Mouse (Mus musculus) layer of hippocampus, adult 8-10 months (tissue): ENCODE measurements around the gene Coa4. TPM values are rescaled to one million over a fixed set of nuclear protein-coding genes. Genes with fewer than 3 reads are reported as not detected.
A peak's percentile ranks its signal among the peaks of the same experiment; 100 is the strongest.

Source experiments
- DNase-seq, 2 experiments: peaks; one replicate each; pipeline ENCODE4 v3.0.0; 2022; ENCODE audit warnings: low spot score in 2 of 2
- total RNA-seq, 4 experiments: library from RNA; stranded (reverse); gene quantifications; 2 replicates each; pipeline ENCODE4 v1.2.4; 2022

The Coa4 gene
- total RNA-seq, 4 experiments from 2014 or later: 7.9 to 9.9 (median 9.2) TPM

GRCm38 (mm10) chr7:100504740-100505487 is 32.0 kb upstream of the Coa4 start:
- no peak for DNase-seq

GRCm38 (mm10) chr7:100506494-100506893 is 30.4 kb upstream of the Coa4 start:
- no peak for DNase-seq

- DNase-seq: no peak
These were observed 28.2 kb upstream of the Coa4 start for GRCm38 (mm10) chr7:100508670-100509069.

GRCm38 (mm10) chr7:100511602-100512001 is 25.3 kb upstream of the Coa4 start:
- no peak for DNase-seq

GRCm38 (mm10) chr7:100514573-100514972 is 22.3 kb upstream of the Coa4 start, which contains the start of gene Dnajb13:
Dnajb13 (minus strand) TSS chr7:100514960.
- no peak for DNase-seq

- no peak for DNase-seq
These were observed 16.7 kb upstream of the Coa4 start for GRCm38 (mm10) chr7:100520204-100520603.

GRCm38 (mm10) chr7:100520663-100521285 is 16.1 kb upstream of the Coa4 start:
- peak; percentile 49 to 78 for DNase-seq

- no peak for DNase-seq
These were observed 14.6 kb upstream of the Coa4 start for GRCm38 (mm10) chr7:100522222-100522621.

- DNase-seq: no peak
These were observed 12.2 kb upstream of the Coa4 start for GRCm38 (mm10) chr7:100524669-100525068.

GRCm38 (mm10) chr7:100530766-100531165 is 6.1 kb upstream of the Coa4 start:
- DNase-seq: no peak

GRCm38 (mm10) chr7:100533503-100533902 is 3.4 kb upstream of the Coa4 start:
- DNase-seq: no peak

- DNase-seq: no peak
These were observed 2.7 kb upstream of the Coa4 start for GRCm38 (mm10) chr7:100534216-100534615.

GRCm38 (mm10) chr7:100535831-100536230 is 1.0 kb upstream of the Coa4 start:
- DNase-seq: no peak

GRCm38 (mm10) chr7:100537519-100537902 is 640 bp downstream of the Coa4 start:
- DNase-seq: no peak

- no peak for DNase-seq
These were observed 2.6 kb downstream of the Coa4 start for GRCm38 (mm10) chr7:100539516-100539915.

GRCm38 (mm10) chr7:100544437-100544836 is 7.6 kb downstream of the Coa4 start:
- no peak for DNase-seq

- DNase-seq: no peak
These were observed 10.8 kb downstream of the Coa4 start for GRCm38 (mm10) chr7:100547631-100548030.

GRCm38 (mm10) chr7:100549796-100550195 is 12.9 kb downstream of the Coa4 start:
- DNase-seq: no peak

GRCm38 (mm10) chr7:100550338-100551007 is 13.6 kb downstream of the Coa4 start:
- peak; percentile 31 to 48 for DNase-seq

GRCm38 (mm10) chr7:100554939-100555338 is 18.1 kb downstream of the Coa4 start:
- no peak for DNase-seq

- DNase-seq: peak; percentile 76 to 82
These were observed 18.6 kb downstream of the Coa4 start for GRCm38 (mm10) chr7:100555431-100555951.

GRCm38 (mm10) chr7:100557241-100557640 is 20.4 kb downstream of the Coa4 start:
- DNase-seq: no peak
